Mouse (Mus musculus): ENCODE measurements at regions not wholly inside any gene's neighbourhood (a gene's known extent, or its start where the extent isn't known, plus 50 kb on each side); places are given as distances from the start of the nearest gene placed in this dataset.

DNA sequence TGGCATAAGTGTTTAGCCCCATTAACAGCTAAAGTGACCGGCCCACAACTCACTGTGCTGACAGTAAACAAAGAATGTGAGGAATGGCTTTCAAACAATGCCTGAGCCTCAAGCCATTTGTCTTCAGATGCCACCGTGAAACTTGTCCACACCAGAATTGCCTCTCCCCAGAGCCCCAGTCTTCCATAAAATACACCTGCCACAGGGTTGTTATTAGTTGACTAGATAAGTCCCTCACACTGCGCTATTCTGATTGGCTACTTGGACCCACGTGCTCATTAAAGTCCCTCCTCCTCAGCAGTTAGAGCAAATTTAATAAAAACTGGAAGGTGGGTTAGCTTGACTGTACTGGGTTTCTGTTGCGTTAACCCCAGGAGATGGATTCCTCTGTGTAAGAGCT lies 167.7 kb upstream of the Otx2 start:
- DNase-seq (ENCODE audit: low spot score) (no peak), ATAC-seq (ENCODE audit: extremely low read depth, insufficient number of reproducible peaks, low FRiP score, poor library complexity, severe bottlenecking) (no peak)
- no peak overlapping the region for H3K4me3 ChIP-seq (ENCODE audit: low read depth, low read length)
- no peaks in the 10 kb centered on the region for H3K36me3 ChIP-seq (replicated peaks)
- H3K27me3 ChIP-seq (ENCODE audit: insufficient read depth, low read length), result peaks cover 5% of the 10 kb centered on the region; the same call in 1 of the 2 replicates
- no peaks in the 10 kb centered on the region for H3K9me3 ChIP-seq (replicated peaks)
- TF ChIP-seq GATA2 (IDR thresholded peaks at IDR 0.05; ENCODE audit: borderline replicate concordance, low read depth, low read length) (no peak), POLR2AphosphoS5 (IDR thresholded peaks at IDR 0.05; ENCODE audit: insufficient replicate concordance, low read depth, low read length) (no peak), GATA1 (IDR thresholded peaks at IDR 0.05; ENCODE audit: borderline replicate concordance, low read length) (no peak), CTCF (IDR thresholded peaks at IDR 0.05; ENCODE audit: low read depth, low read length) (no peak), TAL1 (conservative IDR thresholded peaks at IDR 0.05; ENCODE audit: low read depth, low read length) (no peak)
- no peaks in the 10 kb centered on the region for H3K4me1 ChIP-seq (ENCODE audit: insufficient read depth, low read depth, low read length)

DNA sequence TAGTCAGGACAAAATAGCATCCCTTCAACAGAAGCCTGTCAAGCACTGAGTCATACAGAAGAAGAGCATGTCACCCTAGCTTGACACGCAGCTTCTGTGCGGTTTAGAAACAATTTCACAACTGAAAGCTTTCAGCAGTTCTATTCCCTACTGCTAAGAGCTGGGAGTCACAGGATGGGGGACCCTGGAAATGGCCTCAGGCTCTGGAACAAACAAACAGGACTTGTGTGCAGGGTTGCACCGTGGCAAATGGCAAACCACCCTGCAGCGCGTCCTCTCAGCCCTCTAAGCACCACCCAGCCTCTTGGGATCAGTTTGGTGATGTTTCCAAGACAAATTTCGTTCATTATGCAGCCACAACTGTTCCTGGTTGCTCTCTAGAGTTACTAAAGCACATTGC lies 163.6 kb upstream of the Otx2 start:
- TF ChIP-seq TAL1 (conservative IDR thresholded peaks at IDR 0.05; ENCODE audit: low read depth, low read length), result no peak
- ATAC-seq (ENCODE audit: extremely low read depth, insufficient number of reproducible peaks, low FRiP score, poor library complexity, severe bottlenecking) (no peak), DNase-seq (ENCODE audit: low spot score) (no peak)
- no peak overlapping the region for H3K4me3 ChIP-seq (ENCODE audit: low read depth, low read length)
- H3K9me3 ChIP-seq (replicated peaks), result no peaks in the 10 kb centered on the region
- H3K27me3 ChIP-seq (ENCODE audit: insufficient read depth, low read length), result no peaks in the 10 kb centered on the region
- H3K4me1 ChIP-seq (ENCODE audit: insufficient read depth, low read depth, low read length), result no peaks in the 10 kb centered on the region
- H3K36me3 ChIP-seq (replicated peaks), result no peaks in the 10 kb centered on the region

DNA sequence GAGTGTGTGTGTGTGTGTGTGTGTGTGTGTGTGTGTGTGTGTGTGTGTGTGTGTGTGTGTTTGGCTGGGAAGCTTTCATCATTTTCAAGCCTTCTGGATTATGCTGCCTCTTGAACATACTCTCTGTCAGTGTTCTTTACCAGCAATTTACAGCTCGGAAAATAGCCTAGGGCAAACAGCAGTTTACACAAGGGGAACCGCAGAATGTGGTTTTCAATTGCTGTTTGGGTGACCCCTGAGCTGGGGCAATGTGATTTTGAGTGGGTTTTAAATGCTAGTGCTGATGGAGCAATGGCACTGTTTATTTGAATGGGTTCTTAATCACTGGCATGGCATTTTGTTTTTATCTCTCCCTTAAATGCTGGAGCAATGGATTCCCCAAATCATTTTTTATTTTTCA lies 162.5 kb upstream of the Otx2 start:
- Histone ChIP-seq H3K4me1 (ENCODE audit: insufficient read depth, low read depth, low read length) (no peaks in the 10 kb centered on the region), H3K27me3 (ENCODE audit: insufficient read depth, low read length) (no peaks in the 10 kb centered on the region), H3K9me3 (replicated peaks) (no peaks in the 10 kb centered on the region), H3K36me3 (replicated peaks) (no peaks in the 10 kb centered on the region), H3K4me3 (ENCODE audit: low read depth, low read length) (no peak overlapping the region)
- ATAC-seq (ENCODE audit: extremely low read depth, insufficient number of reproducible peaks, low FRiP score, poor library complexity, severe bottlenecking) (no peak), DNase-seq (ENCODE audit: low spot score) (no peak)
- no peak for TF ChIP-seq TAL1 (conservative IDR thresholded peaks at IDR 0.05; ENCODE audit: low read depth, low read length)
- TF ChIP-seq GATA2 (IDR thresholded peaks at IDR 0.05; ENCODE audit: borderline replicate concordance, low read depth, low read length), result no peak
- TF ChIP-seq POLR2AphosphoS5 (IDR thresholded peaks at IDR 0.05; ENCODE audit: insufficient replicate concordance, low read depth, low read length), result no peak
- no peak for TF ChIP-seq CTCF (IDR thresholded peaks at IDR 0.05; ENCODE audit: low read depth, low read length)
- TF ChIP-seq GATA1 (IDR thresholded peaks at IDR 0.05; ENCODE audit: borderline replicate concordance, low read length), result no peak

DNA sequence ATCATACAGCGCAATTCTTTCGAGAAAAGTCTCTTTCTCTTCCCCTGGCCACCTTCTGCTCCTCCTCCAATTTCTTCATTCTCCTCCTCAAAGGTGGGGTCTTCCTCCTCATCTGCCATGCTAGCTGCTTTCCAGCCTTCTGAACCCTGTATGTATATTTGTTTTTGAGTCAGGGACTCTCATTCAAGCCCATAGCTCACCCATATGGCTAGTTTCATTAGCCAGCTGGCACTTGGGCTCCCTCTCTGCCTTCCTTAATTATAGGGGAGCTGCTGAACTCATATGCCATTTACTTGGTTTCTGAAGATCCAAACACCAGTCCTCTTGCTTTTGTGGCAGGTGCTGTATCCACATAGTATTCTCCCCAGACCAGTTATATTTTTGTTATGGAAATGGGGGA lies 160.8 kb upstream of the Otx2 start:
- Histone ChIP-seq H3K27me3 (ENCODE audit: insufficient read depth, low read length) (no peaks in the 10 kb centered on the region), H3K4me3 (ENCODE audit: low read depth, low read length) (no peak overlapping the region), H3K36me3 (replicated peaks) (no peaks in the 10 kb centered on the region), H3K9me3 (replicated peaks) (no peaks in the 10 kb centered on the region), H3K4me1 (ENCODE audit: insufficient read depth, low read depth, low read length) (no peaks in the 10 kb centered on the region)
- ATAC-seq (ENCODE audit: extremely low read depth, insufficient number of reproducible peaks, low FRiP score, poor library complexity, severe bottlenecking), result no peak
- DNase-seq (ENCODE audit: low spot score), result no peak
- TF ChIP-seq TAL1 (conservative IDR thresholded peaks at IDR 0.05; ENCODE audit: low read depth, low read length) (no peak), GATA1 (IDR thresholded peaks at IDR 0.05; ENCODE audit: borderline replicate concordance, low read length) (no peak)

DNA sequence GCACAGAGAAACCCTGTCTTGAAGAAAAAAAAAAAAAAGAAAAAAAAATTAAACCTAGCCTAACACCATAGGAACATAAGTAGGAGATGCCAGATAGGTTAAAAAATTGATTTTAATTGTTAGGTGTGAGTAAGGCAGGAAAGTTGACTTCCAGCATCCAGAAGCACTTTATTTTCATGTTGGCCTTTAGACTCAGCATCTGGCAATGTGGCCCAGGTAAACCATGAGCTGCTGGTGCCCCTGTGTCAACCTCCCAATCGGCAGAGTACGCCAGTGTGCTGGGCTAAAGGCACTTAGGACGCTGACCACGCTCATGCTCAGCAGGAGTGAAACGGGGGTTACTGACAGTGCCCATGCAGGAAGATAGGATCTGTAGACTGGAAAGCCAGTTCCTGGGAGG lies 152.8 kb upstream of the Otx2 start:
- no peaks in the 10 kb centered on the region for H3K4me1 ChIP-seq (ENCODE audit: insufficient read depth, low read depth, low read length)
- no peak overlapping the region for H3K4me3 ChIP-seq (ENCODE audit: low read depth, low read length)
- 0 out of 2 replicates have a peak, but pooled peaks cover 3% of the 10 kb centered on the region for H3K27me3 ChIP-seq (ENCODE audit: insufficient read depth, low read length)
- no peaks in the 10 kb centered on the region for H3K36me3 ChIP-seq (replicated peaks)
- TF ChIP-seq GATA1 (IDR thresholded peaks at IDR 0.05; ENCODE audit: borderline replicate concordance, low read length) (no peak), CTCF (IDR thresholded peaks at IDR 0.05; ENCODE audit: low read depth, low read length) (no peak), POLR2AphosphoS5 (IDR thresholded peaks at IDR 0.05; ENCODE audit: insufficient replicate concordance, low read depth, low read length) (no peak), GATA2 (IDR thresholded peaks at IDR 0.05; ENCODE audit: borderline replicate concordance, low read depth, low read length) (no peak), TAL1 (conservative IDR thresholded peaks at IDR 0.05; ENCODE audit: low read depth, low read length) (no peak)
- no peaks in the 10 kb centered on the region for H3K9me3 ChIP-seq (replicated peaks)
- DNase-seq (ENCODE audit: low spot score), result no peak
- no peak for ATAC-seq (ENCODE audit: extremely low read depth, insufficient number of reproducible peaks, low FRiP score, poor library complexity, severe bottlenecking)

DNA sequence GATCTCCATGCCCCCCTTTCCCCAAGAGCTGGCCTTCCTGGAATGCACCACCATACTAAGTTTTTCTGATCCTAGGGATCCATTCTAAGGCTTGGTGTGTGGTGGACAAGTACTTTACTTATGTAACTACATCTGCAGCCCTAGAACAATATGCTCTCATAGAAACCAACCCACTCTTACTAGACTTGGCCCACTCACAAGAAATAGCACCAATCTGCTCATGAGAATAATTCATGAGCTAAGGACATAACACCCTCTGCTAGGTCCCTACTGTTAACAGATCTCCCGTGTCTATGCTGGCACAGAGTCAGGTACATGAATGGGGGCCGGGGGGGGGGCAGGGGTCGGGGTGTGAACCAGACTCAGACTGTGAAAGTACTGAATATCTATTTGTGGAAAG lies 150.8 kb upstream of the Otx2 start:
- ATAC-seq (ENCODE audit: extremely low read depth, insufficient number of reproducible peaks, low FRiP score, poor library complexity, severe bottlenecking) (no peak), DNase-seq (ENCODE audit: low spot score) (no peak)
- H3K27me3 ChIP-seq (ENCODE audit: insufficient read depth, low read length), result peaks cover 3% of the 10 kb centered on the region; the same call in 1 of the 2 replicates
- TF ChIP-seq CTCF (IDR thresholded peaks at IDR 0.05; ENCODE audit: low read depth, low read length), result no peak
- TF ChIP-seq POLR2AphosphoS5 (IDR thresholded peaks at IDR 0.05; ENCODE audit: insufficient replicate concordance, low read depth, low read length), result no peak
- no peak for TF ChIP-seq GATA2 (IDR thresholded peaks at IDR 0.05; ENCODE audit: borderline replicate concordance, low read depth, low read length)
- TF ChIP-seq TAL1 (conservative IDR thresholded peaks at IDR 0.05; ENCODE audit: low read depth, low read length), result no peak
- no peak for TF ChIP-seq GATA1 (IDR thresholded peaks at IDR 0.05; ENCODE audit: borderline replicate concordance, low read length)
- no peaks in the 10 kb centered on the region for H3K4me1 ChIP-seq (ENCODE audit: insufficient read depth, low read depth, low read length)
- H3K4me3 ChIP-seq (ENCODE audit: low read depth, low read length), result no peak overlapping the region
- H3K9me3 ChIP-seq (replicated peaks), result no peaks in the 10 kb centered on the region
- no peaks in the 10 kb centered on the region for H3K36me3 ChIP-seq (replicated peaks)

DNA sequence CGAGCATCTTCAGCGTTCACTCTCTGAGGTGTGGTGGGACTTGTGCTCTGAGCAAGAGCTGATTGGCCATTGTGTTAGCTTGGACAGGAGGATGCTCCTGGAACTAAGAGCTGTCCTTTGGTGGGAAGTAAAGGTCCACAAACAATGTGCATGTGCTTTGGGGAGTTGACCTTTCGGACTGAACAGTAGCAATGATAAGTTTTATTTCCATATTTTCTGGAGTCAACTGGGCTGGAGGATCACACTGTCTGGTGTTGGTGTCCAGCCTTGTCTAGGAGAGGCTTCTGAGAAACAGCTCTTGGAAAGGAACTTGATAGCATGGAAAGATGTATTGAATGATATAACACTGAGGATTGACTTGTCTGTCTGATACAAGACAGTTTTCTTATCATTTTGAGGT lies 142.3 kb upstream of the Otx2 start:
- TF ChIP-seq POLR2AphosphoS5 (IDR thresholded peaks at IDR 0.05; ENCODE audit: insufficient replicate concordance, low read depth, low read length), result no peak
- TF ChIP-seq GATA1 (IDR thresholded peaks at IDR 0.05; ENCODE audit: borderline replicate concordance, low read length), result no peak
- TF ChIP-seq CTCF (IDR thresholded peaks at IDR 0.05; ENCODE audit: low read depth, low read length), result no peak
- no peak for TF ChIP-seq GATA2 (IDR thresholded peaks at IDR 0.05; ENCODE audit: borderline replicate concordance, low read depth, low read length)
- TF ChIP-seq TAL1 (conservative IDR thresholded peaks at IDR 0.05; ENCODE audit: low read depth, low read length), result no peak
- ATAC-seq (ENCODE audit: extremely low read depth, insufficient number of reproducible peaks, low FRiP score, poor library complexity, severe bottlenecking), result no peak

More for the DNA sequence above, 142.3 kb upstream of the Otx2 start:
- peaks cover 2% of the 10 kb centered on the region; the same call in 1 of the 2 replicates for H3K27me3 ChIP-seq (ENCODE audit: insufficient read depth, low read length)
- no peak overlapping the region for H3K4me3 ChIP-seq (ENCODE audit: low read depth, low read length)
- no peak for DNase-seq (ENCODE audit: low spot score)
- no peaks in the 10 kb centered on the region for H3K36me3 ChIP-seq (replicated peaks)
- H3K9me3 ChIP-seq (replicated peaks), result no peaks in the 10 kb centered on the region
- H3K4me1 ChIP-seq (ENCODE audit: insufficient read depth, low read depth, low read length), result no peaks in the 10 kb centered on the region
